Mouse (Mus musculus) gastrocnemius, adult 2 months (tissue): ENCODE measurements at regions not wholly inside any gene's neighbourhood (a gene's known extent, or its start where the extent isn't known, plus 50 kb on each side); places are given as distances from the start of the nearest gene placed in this dataset.
"Not testable (repeated sequence)": the region's sequence is repeated elsewhere in the genome, so short reads cannot be mapped to it uniquely, and the experiment has no call there.

Source experiments
- DNase-seq: peaks from one replicate; pipeline ENCODE4 v3.0.0; 2022
- H3K27ac ChIP-seq: fragments of 200-600 bp; 2 replicates; pipeline ENCODE4 v1.8.1; 2022; ENCODE audit warnings: mild to moderate bottlenecking
- H3K4me3 ChIP-seq: fragments of 200-600 bp; 2 replicates; pipeline ENCODE4 v1.8.1; 2022; ENCODE audit warnings: mild to moderate bottlenecking, moderate library complexity
- CTCF ChIP-seq: fragments of 200-600 bp; IDR thresholded peaks from 2 replicates; pipeline ENCODE4 v1.8.1; 2022; ENCODE audit warnings: antibody characterized with exemption, mild to moderate bottlenecking, moderate library complexity
- intact Hi-C: fragments of 180-260 bp; cut with DNase I; formaldehyde crosslinking; loops from one replicate; pipeline ENCODE4 v1.15.1; 2025

DNA sequence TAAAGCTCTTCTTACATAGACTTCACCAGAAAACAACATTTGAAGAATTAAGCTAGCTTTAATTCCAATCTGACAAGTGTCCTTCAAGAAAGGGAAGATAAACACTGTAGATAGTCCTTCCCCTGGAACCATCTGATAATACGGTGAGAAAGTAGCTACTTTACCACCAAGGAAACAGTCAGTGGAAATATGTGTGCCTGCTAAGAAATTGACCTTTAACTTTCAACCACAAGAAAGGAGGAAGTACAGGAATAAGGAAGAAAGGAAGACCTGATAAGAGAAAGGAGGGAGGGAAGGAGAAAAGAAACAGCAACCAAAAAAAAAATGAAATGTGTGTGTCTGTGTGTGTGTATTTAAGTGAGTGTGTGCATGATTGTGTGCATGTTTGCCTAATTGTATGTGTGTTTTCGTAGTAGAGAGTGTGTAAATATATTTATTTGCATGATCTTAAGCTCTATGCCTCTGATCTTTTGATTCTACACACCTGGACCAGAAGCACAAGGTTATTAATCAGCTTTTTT lies 831.3 kb downstream of the Pla2g4a start:
- H3K27ac ChIP-seq: no peak overlapping the region

DNA sequence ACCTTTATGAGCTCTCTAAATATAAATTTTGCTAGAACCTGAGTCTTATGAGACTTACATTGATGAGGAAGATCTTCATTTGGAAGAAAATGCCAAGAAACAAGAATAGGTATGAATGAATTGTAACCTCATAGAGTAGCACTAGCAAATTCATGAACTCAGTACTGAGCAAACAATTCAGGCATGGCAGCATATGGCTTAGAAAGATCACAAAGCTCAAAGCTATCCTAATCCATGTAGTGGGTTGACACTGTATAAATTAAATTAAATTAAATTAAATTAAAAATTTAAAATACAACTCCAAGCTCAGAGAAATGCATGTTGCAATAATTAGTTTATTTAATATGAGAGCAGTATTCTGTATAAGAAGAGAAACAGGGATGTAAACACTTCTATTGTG lies 832.0 kb downstream of the Pla2g4a start:
- intact Hi-C loops: no loop called here
- no peak for TF ChIP-seq CTCF
- H3K4me3 ChIP-seq: no peak overlapping the region
- H3K27ac ChIP-seq: no peak overlapping the region
- DNase-seq: no peak

More for the DNA sequence above, 831.3 kb downstream of the Pla2g4a start:
- intact Hi-C loops: no loop called here
- no peak overlapping the region for H3K4me3 ChIP-seq
- no peak for DNase-seq
- no peak for TF ChIP-seq CTCF

DNA sequence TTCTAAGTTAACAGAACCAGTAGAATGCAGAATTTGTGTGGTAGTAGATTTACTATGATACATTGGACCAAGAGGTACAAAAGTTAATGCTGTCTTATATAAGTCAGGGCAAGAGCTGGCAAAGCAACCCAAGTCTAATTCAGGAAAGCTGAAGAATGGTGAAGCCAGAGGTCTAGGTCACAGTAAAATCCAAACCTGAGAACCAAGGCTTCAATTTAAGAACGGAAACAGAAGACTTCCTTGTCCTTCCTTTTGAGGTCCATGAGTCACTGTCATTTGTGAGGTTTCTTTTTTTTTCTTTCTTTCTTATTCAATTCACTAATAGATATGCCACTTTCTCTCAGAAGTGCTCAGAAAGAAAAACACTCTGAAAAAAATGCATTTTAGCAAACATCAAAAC lies 833.4 kb downstream of the Pla2g4a start:
- TF ChIP-seq CTCF: no peak
- intact Hi-C loops: no loop called here

DNA sequence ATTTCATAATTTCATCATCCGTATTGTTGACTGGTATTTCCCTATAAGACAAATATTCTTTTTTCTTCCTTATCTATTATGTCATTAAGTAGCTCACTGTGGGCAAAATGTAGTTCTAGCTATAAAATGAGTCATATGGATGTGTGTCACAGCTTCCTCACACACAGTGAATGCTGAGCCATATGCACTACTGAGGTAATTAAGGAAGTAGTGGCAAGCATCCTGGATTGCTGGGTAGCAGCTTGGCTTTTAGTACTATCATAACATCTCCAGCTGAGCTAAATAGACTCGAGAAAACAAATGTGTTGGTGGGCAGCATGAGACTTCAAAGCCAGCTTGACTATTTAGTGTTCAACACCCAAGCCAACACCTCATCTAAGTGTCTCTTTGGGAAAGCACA lies 857.7 kb downstream of the Pla2g4a start:
- no peak for DNase-seq
- intact Hi-C loops: no loop called here
- no peak for TF ChIP-seq CTCF
- H3K4me3 ChIP-seq: no peak overlapping the region
- H3K27ac ChIP-seq: no peak overlapping the region

More for the DNA sequence above, 833.4 kb downstream of the Pla2g4a start:
- no peak overlapping the region for H3K4me3 ChIP-seq
- DNase-seq: no peak
- no peak overlapping the region for H3K27ac ChIP-seq

DNA sequence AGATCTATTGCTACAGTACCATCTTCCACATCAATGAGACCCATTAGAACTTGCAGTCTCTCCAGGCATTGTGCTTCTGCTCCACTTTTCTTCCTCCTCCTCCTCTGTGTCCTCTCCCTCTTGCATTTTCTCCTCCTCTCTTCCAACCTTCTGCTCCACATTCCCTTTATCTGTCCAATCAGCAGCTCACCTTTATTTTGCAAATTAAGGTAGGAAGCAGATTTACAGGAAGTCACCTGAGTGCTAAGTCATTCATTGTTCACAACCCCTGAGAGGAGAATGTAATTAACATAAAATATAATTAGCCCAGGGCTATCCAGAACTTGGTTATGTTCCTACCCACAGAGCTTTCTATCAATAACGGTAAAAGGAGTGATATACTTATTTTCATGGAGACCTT lies 863.7 kb downstream of the Pla2g4a start:
- H3K4me3 ChIP-seq: no peak overlapping the region

DNA sequence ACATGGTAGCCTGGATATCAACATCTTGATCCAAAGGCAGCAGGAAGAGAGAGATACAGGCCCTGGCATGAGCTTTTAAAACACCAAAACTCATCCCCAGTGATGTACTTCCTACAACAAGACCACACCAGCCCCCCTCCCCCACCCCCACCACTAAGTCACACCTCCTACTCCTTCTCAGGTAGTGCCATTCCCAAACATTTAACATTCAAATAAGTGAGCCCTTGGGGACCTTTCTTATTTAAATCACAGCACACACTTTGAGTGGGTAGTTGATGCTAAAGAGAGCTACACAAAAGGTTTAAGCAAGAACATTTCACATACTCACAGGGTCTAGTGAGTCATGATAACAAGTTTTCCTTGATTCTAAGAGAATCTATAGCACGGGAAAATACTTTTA lies 886.4 kb downstream of the Pla2g4a start:
- no peak for DNase-seq
- TF ChIP-seq CTCF: no peak
- intact Hi-C loops: no loop called here
- no peak overlapping the region for H3K4me3 ChIP-seq
- no peak overlapping the region for H3K27ac ChIP-seq

More for the DNA sequence above, 863.7 kb downstream of the Pla2g4a start:
- intact Hi-C loops: no loop called here
- no peak overlapping the region for H3K27ac ChIP-seq
- TF ChIP-seq CTCF: no peak
- no peak for DNase-seq

DNA sequence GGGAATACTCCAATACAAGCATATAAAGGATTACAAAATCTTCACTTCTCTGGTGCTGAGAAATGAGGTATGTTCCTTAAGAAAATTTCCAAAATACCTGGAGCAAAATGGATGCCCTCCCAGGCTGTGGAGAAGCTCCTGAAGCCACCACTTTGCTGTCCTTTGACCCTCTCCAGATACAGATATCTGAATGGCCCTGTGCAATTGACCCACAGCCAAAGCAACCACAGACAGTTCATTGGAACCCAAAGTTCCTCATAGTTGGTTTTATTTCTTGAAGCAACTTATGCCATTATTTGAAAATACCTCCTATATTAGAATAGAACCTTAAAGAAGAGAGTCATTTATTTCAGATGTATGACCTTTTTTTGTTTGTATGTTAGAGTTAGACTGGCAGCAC lies 891.5 kb downstream of the Pla2g4a start:
- TF ChIP-seq CTCF: no peak
- no peak for DNase-seq
- Histone ChIP-seq H3K27ac (no peak overlapping the region), H3K4me3 (no peak overlapping the region)
- intact Hi-C loops: no loop called here

DNA sequence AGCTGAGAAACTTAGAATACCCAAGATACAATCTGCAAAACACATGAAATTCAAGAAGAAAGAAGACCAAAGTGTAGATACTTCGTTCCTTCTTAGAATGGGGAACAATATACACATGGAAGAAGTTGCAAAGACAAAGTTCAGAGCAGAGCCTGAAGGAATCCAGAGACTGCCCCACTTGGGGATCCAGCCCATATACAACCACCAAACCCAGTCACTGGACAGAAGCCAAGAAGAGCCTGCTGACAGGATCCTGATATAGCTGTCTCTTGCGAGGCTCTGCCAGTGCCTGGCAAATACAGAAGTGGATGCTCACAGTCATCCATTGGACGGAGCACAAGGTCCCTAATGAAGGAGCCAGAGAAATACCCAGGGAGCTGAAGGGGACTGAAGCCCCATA lies 898.1 kb downstream of the Pla2g4a start:
- DNase-seq, H3K4me3 ChIP-seq, intact Hi-C loops, H3K27ac ChIP-seq: not testable (repeated sequence)

DNA sequence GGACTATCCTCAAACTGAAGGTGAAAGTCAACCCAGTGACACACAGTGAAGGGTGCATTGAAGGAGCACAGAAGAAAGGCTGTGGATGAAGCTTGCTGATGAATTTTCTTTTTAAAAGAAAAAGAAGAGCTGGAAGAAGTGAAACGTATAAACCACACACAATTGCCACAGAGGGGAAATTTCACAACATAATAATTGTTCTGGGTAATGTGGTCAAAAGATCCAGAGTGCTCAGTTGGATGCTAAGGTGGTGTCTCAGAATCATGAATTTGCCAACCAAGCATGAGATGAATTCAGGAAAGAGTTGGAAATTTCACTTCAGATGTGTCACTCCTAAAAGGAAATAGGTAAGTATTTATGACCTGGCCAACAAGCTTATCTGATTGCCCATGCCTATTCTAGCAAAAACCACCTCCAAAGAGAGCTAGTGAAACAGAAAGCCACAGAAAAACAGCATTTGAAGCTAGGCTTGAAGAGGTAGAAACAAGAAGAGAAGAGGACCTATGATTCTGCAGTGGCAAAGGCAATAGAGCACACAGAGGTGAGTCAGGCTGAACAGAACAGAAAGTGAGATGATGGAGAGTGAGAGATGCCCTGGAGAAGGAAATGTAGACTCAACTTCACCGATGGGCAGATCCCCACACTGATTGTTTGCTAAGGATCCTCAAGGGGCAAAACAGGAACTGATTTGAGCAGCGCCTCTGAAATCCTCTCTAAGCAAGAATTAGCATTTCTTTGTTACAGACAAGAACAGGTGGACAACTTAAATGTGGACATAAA lies 922.7 kb downstream of the Pla2g4a start:
- no peak overlapping the region for H3K27ac ChIP-seq
- no peak overlapping the region for H3K4me3 ChIP-seq
- DNase-seq: no peak
- TF ChIP-seq CTCF: no peak
- intact Hi-C loops: no loop called here

DNA sequence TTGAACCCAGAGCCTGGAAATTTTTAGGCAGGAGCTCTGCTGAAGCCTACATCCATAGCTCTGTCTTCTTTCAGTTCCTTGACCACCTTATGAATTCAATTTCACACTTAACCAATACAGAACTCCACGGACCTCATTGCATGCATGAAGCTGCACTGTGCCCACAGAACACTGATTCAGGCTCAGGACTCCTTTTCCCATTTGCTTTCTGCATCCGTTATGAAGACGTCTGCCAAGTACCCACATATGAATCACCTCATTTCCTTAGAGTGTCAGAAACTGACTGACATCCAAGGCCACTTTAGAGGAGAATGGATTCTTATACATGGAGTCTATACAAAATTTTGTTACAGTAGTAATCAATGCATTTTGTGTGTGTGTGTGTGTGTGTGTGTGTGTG lies 932.8 kb downstream of the Pla2g4a start:
- Histone ChIP-seq H3K4me3 (no peak overlapping the region), H3K27ac (no peak overlapping the region)
- no peak for DNase-seq
- no peak for TF ChIP-seq CTCF
- intact Hi-C loops: no loop called here

DNA sequence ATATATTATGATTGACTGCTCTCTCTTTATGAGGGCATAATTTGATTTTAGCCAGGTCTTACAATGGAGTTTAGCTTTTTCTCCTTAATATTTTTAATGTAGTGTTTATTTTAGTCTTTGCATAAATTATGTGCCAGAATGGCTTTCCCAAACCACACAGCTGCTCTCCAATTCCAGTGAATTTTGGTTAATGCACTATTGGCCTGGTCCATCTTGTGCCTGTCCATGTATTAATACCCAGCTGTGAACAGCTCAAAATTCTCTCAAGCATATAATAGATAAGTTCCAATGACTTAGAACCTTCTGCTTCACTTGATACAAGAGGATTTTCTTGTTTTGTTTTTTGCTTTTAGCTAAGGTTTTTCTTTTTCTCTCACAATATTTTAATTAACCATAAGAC lies 939.4 kb downstream of the Pla2g4a start:
- intact Hi-C loops: no loop called here
- H3K4me3 ChIP-seq: no peak overlapping the region
- no peak overlapping the region for H3K27ac ChIP-seq
- DNase-seq: no peak
- no peak for TF ChIP-seq CTCF

DNA sequence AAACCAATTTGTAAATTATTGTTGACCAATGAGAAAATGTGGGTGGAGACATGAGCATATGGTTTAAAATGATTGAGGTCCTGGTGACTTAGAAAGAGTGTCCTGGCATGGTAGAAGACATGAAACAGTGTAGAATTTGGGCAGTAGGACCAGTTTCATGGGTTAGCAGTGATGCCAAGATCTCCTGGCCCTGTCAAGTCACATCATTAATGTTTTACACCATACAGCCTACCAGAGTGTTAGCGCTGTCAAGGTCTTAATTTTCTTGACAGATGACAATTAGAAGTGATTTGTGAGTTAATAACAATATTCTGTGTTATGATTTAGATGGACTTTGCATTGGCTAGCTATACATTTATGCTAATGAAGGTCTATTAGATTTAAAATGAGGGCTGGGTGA lies 939.8 kb downstream of the Pla2g4a start:
- H3K27ac ChIP-seq: no peak overlapping the region
- intact Hi-C loops: no loop called here

DNA sequence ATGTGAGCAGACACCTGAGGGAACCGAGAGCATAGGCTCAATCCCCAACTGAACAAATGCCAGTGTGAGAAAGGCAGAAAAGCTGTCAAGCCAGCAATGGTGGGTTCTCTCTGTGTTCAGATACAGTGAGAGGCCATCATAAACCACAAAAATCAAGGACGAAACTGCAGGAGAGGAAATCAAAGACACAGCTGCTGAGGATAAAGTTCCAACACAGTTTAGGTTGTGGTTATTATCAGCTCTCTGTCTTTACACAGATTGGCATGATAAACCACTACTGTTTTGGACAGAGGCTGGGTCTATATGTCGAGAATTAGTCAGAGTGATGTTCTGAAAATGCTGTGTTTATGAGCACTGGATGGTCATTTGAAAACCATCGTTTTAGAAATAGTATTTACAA lies 946.5 kb downstream of the Pla2g4a start:
- Histone ChIP-seq H3K27ac (no peak overlapping the region), H3K4me3 (no peak overlapping the region)
- intact Hi-C loops: no loop called here
- TF ChIP-seq CTCF: no peak
- no peak for DNase-seq

More for the DNA sequence above, 939.8 kb downstream of the Pla2g4a start:
- TF ChIP-seq CTCF: no peak
- no peak overlapping the region for H3K4me3 ChIP-seq
- DNase-seq: no peak

DNA sequence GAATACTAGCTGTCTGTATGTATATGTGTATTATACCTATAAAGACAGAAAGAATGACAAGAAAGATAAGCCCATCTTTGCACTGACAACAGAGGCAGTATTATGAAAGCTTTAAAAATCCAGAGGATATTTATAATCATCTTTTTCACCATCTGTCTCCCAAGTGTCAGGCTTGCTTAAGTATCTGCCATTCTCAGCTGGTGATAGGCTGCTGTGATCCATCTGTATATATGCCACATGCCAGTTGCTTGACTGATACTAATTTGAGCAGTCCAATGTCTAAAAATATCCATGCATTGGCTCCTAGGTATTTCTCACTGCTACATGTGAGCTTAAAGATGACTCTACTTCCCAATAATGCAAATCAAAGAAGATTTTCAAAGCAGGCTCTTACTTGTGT lies 950.3 kb downstream of the Pla2g4a start:
- no peak overlapping the region for H3K27ac ChIP-seq
- no peak for DNase-seq
- intact Hi-C loops: no loop called here
- no peak overlapping the region for H3K4me3 ChIP-seq
- TF ChIP-seq CTCF: no peak
